Mouse (Mus musculus): Measurements from ENCODE around the gene Skida1.
"Not testable (repeated sequence)": the region's sequence is repeated elsewhere in the genome, so short reads cannot be mapped to it uniquely, and the experiment has no call there.

Gene Skida1

DNA sequence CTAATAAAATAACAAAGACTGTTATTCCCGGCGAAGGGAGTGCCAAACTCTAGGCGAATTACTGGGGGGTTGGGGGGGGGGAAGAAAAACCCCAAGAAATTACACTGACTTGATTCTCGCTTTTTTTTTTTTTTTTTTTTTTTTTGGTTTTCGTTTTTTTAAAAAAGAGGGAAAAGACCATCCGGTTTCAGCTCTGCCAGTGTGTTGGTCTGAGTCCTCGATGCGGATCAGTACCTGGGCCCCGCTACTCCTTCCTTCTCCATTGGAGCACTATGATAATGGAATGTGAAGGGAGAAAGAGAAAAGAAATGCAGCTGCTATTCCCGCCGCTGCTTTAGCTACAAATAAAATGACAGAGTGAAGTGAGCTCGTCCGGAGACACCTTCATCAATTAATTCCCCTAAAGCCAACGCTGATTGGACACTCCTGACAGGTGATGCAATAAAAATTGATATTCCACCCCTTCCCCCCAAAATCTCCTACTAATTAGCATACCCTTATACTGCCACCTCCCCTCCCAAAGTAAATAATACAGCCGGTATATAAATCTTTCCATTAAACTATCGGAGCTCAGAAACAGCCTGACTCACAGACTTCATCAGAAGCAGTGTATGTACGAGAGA is at the start of gene Skida1:
Gene Skida1, minus strand, starts transcription at position 599 of the 623 bp plus-strand sequence.
- no peak for DNase-seq (ENCODE audit: low spot score)

DNA sequence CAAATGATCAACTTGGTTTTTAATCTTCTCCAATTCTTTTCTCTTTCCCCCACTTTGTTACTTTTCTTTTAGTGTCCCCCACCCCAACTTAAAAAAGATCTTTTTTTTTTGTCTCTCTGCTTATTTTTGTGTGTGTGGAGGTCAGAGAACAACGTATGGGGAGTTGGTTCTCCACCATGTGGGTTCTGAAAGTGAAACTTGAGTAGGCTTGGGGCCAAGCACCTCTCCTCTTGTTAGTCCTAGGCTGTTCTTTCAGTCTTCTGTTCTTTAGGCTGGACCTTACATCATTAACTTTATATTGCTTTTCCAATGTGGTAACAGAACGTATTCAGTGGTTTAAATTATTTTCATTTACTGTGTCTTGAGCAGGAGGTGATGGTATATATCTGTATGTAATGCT is 47.0 kb upstream of the Skida1 start:
- DNase-seq (ENCODE audit: low spot score): no peak

DNA sequence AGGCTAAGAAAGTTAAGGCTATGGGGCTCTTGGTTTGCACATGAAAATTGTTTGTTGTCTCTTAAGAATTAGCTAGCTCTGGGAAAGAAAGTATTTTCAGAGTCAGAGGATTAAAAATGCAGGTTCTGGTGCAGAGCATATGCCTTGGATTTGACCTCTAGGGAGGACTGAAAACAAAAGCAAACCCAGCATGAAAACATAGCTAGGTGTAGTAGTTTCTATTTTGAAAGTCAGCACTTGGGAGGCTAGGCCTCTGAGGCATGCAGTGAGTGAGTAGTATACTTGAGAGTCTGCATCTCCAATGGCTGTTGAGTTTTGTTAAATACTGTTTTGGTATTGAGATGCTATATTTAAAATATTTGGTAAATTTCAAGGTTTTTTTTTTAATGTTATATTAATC is 45.5 kb upstream of the Skida1 start:
- no peak for DNase-seq (ENCODE audit: low spot score)

DNA sequence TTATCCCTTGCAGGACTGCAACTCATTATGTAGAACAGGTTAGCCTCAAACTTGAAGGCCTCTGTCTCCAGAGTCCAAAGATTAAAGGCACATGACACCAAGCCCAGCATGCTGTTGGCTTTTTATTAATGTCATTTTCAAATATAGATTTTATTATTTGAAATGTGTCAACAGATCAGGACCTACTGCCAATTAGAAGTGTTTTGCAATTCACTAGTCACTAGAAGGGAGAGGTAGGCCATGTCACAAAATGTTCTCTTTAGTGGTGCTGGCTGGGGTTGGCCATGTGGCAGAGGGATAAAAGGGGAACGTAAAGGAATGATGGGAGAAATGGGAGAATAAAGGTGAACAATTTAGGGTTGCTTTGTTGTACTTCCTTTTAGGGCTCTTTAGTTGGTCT is 45.0 kb upstream of the Skida1 start:
- no peak for DNase-seq (ENCODE audit: low spot score)

DNA sequence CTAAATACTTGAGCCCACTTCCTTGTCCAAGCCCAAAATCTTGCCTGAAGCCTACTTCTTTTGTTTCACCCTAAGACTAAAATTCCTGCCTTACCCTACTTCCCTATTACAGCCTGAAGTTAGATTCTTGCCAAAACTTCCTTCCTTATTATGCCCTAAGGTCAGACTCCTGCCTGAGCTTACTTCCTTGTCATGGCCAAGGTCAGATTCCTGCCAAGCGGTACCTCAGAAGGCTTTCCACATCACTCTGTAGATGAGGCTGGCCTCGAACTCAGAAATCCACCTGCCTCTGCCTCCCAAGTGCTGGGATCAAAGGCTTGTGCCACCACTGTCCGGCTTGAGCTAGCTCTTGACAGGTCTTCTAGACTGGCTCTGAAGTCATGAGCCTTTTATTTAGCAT is 38.8 kb upstream of the Skida1 start:
- not testable (repeated sequence) for DNase-seq (ENCODE audit: low spot score)

DNA sequence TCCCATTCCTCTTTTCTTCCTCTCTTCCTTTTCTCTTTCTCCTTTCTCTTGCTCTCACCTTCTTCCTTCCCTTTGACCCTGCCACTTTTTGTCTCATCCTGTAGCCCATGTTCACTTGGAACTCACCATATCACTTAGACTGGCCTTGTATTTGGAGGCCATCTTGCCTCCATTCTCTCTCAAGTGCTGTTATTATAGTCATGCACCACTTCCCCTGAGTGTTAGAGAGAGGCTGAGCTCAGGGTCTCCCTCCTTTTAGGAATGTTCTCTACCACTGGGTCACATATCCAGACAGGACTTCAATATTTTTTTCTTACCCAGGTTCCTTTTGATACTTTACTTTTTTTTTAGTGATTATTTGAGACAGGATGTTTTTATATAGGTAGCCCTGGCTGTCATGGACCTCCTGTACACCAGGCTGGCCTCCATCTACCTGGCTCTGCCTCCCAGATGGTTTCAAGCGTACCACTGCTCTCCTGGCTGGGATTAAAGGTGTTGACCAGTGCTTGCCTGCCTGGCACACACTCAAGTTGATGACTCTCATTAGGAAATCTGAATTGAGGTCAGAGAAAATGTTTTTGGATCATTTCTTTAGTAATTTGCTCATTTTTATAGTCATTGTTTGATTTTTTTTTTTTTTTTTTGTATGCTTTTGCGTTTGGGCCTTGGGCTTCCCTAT is 31.5 kb upstream of the Skida1 start:
- no peak for DNase-seq (ENCODE audit: low spot score)

DNA sequence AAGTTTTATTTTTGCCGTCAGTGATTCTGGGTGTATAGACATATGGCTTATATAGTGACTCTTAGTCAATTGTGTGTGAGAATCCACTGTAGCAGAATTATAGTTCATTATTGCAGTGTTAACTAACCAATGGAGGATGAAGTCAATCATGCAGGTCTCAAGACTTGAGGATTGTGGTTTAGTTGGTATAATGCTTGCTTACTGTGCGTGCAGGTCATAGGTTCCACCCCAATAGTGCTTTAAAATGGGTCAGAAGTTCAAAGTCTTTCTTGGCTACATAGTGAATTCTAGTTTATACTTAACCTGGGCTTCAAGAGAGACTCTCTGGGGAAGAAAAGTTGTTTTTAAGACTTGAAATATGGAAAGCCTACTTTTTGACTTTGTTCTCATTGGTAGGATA is 23.1 kb upstream of the Skida1 start:
- DNase-seq (ENCODE audit: low spot score): no peak

DNA sequence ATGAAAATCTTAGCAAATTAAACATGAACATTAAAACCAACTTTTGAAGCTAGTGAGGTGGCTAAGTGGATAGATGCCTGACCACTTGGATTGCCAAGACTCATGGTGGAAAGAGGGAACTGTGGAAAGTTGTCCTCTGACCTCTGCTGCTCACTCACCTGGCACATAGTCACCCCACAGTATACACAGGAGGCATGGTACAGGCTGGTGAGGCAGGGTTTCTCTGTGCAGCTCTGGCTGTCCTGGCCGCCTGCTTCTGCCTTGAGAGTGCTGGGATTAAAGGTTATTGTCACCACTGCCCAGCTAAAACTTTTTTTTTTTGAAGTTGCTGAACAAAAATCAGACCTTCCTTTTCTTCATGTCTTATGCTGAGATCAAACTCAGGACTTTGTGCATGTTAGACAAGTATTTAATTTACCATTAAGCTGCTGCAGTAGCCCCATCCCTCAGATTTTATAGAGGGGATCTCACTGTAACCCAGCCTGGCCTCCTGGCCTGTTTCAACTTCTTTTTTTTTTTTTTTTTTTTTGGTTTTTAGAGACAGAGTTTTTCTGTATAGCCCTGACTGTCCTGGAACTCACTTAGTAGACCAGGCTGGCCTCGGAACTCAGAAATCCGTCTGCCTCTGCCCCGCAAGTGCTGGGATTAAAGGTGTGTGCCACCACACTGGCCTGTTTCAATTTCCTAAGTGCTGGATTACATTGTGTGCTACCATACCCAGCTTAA is 19.4 kb upstream of the Skida1 start:
- no peak for DNase-seq (ENCODE audit: low spot score)

DNA sequence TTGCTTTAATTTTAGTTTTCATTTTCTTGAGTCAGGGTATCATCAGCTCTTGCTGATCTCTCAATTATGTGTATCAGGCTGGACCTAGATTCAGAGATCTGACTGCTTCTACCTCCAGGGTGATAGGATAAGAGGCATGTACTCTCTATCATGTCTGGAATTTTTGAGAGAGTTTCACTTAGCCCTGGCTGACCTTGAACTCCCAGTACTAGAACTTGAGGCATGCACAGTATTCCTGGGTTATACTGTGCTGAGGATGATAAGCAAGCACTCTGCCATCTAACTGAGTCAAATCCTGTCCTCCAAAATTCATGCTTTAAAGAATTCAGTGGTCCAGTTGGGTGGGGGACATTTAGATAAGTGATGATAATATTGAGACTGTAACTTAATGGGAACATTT is 17.6 kb upstream of the Skida1 start:
- no peak for DNase-seq (ENCODE audit: low spot score)

DNA sequence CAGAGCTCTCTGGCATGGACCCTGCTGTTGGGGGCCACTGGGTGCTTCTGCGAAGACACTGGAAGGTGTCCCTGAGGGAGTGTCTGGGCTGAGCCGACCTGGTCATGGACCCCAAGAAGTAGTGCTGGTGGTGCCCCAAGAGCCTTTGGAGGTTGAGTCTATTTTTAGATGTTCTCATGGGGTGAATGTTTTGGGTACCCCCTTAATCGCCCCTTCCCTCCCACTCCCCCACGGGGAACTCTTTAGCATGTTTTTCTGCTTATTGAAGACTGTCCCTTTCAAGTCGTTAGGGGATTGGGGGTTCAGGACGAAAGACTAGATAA is 16.8 kb upstream of the Skida1 start:
- DNase-seq (ENCODE audit: low spot score): no peak

DNA sequence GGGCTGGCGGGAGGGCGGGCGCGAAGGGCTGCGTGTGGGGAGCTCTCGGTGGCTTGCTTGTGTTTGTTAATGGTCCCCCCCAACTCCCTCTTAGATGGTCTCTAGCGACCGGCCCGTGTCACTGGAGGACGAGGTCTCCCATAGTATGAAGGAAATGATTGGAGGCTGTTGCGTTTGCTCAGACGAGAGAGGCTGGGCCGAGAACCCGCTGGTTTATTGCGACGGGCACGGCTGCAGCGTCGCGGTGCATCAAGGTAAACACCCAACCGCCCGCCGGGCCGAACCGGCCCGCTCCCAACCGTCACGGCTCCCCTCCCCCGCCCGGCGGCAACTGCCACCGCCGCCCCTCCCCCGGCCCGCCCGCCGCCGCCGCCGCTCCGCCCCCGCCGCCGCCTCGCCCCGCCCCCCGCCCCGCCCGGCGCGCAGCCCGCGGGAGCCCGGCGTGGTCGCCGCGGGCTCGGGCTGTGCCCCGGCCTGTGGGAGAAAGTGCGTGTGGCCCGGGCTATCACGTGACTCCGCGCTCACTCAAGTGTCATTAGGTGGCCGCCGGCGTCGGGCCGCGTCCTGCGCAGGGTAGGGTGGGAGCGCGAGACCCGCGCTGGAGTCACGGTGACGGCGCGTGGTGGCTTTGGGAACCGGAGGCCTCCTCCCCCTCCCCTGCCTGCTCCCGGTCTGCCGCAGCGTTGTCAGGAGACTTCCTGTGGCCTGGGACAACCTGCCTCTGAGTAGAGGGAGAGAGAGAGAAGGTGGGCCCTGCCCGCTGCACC is 16.3 kb upstream of the Skida1 start:
- DNase-seq (ENCODE audit: low spot score): peak; percentile 44

DNA sequence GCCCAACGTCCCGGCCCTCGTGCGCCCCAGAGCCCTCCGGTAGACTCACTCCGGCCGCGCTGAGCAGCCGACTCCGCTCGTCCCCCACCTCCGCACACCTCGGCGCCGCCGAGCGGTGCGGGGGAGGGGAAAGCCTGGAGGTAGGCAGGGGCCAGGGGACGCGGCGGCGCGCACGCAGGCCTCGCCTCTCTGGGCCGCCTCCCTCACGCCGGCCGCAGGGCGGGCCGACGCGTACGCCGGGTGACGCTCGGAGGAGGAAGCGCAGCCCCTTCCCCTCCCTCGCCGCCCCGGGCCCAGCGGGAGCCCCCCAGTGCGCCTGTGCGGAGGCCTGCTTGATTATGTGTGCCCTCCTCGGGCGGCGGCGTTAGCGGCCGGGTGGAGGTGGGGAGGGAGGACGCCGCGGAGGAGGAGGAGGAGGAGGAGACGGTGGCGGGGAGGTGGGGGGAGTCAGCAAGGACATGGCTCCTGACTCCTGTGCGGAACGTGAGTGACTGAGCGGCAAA is 15.6 kb upstream of the Skida1 start:
- DNase-seq (ENCODE audit: low spot score): peak; percentile 60

DNA sequence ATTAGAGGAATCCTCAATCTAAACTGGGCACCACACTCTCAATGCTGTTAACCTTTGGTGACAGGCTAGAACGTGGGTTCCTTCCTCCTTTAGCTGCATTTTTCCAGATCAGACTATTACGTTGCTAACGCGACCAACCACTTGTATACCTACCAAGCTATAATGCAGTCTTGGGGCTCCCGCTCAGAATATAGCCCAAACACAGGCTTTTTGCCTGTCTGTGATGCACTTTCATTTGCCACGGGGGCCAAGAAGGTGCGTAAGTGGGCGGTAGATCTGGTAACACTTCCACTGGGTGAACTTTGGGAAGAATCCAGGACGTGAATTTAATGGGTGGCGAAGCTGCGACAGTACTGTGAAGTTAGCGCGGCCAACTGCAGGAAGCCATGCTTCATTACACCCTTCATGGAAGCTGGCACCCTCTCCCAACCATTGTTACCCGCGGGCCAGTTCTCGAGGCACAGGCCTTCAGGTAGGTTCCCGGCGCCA is 15.0 kb upstream of the Skida1 start:
- DNase-seq (ENCODE audit: low spot score): no peak

DNA sequence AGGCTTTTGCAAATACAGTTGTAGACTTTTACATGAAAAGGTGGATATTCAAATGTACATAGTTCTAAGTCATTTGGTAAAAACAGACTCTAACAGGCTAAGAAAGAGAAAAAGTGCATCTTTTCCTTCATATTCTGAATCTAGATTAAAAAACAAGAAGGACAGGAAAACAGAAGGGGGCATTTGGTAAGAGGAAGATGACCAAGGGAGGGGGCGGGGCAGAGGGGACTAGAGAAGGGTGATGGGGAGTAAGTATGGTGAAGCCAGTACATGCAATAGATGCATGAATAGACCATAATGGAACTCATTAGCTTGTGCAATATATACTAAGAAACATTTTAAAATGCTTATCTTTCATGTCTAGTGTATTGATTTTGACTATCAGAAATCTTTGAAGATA is 11.5 kb upstream of the Skida1 start:
- DNase-seq (ENCODE audit: low spot score): no peak

DNA sequence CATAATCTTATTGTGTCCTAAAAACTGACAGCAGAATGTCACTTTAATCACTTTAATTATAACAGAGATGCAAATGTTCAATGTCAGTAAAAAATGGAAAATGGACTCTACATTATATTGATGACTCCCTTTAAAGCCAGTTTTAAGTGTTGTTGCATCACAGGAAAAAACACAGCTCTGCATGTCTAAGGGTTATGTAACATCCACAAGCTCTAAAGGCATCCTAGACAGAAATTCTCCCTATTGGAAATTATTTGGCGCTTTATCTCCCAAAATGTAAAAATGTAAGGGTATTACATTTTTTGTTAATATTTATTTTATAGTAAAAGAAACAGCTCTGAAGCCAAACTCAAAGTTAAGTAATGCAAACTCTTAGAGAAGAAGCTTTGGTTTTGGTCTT is 11.0 kb upstream of the Skida1 start:
- no peak for DNase-seq (ENCODE audit: low spot score)

DNA sequence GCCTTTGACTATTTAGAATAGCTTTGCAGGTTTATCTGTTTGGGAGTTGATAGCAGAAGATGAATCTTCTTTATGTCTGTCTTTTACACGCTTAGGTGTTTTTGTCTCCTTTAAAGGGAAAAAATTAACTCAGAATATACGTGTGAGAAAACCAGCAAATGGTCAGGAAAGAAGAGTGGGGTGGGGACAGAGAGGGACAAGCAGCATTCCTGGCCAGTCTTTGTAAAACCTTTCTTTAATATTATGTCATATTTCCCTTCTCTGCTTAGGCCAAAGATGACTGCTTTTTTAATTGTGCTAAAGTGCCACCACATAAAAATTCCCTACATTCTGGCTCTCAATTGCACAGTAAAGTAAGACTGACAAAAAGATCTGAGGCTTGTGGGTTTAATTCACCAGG is 10.2 kb upstream of the Skida1 start:
- DNase-seq (ENCODE audit: low spot score): no peak

DNA sequence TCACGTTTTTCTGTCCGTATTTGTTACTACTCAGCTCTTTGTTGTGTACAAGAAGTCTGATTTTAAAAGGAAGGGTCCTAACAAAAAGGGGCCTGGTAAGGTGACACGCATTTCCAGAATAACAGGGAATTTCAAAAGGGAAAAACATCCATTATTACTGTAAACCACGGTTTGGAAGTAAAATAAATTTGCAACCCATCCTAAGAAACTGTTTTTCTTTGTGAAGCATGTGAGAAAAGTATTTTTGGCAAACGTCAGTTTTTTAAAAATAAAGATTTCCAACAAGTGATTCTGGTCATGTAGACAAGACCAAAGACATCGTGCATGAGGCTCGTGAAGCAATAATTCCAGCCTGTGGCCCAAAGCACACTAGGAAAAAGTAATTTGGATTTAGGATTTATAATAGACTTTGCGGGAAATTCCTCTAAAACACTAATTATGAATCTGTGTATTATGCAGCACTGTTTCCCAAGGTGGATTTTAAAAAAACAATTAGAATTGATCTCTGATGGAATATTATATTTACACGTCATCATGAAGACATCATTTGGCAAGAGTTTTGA is 9.4 kb upstream of the Skida1 start:
- no peak for DNase-seq (ENCODE audit: low spot score)

DNA sequence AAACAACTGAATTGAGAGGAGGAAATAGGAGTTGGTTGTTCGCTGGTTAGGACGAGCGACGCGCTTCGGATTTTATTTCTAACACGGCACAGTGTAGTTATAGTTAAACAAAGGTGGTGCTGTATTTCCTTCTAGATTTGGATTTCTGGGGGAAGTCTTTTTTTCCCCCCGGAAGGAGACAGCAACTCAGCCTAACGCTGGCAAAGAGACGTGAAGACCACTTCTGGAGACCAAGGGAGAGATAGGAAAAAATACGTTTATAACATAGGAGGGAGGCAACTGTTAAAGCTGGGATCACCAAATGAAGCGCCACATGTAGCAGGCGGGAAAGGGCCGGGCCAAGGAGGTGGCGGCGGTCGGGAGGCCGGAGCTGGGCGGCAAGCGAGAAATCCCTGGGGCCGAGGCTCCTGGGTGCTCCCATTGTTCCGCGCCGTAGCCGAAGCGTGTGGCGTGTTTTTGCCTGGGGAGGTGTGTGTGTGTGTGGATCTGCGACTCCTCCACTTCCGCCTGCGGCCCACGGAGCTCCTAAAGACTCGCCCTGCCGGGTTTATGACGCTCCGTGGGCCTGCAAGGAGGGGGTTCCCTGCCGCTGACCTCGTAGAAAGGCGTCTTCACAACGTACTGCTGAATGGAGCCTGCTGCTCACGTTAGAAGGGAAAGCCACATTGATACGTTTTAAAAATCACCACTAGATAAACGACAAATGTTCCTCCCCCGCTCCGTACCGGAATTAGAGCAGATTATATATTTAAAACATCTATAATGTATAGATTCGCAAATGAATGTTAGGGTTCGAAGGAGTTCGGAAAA is 8.7 kb upstream of the Skida1 start:
- DNase-seq (ENCODE audit: low spot score): no peak

DNA sequence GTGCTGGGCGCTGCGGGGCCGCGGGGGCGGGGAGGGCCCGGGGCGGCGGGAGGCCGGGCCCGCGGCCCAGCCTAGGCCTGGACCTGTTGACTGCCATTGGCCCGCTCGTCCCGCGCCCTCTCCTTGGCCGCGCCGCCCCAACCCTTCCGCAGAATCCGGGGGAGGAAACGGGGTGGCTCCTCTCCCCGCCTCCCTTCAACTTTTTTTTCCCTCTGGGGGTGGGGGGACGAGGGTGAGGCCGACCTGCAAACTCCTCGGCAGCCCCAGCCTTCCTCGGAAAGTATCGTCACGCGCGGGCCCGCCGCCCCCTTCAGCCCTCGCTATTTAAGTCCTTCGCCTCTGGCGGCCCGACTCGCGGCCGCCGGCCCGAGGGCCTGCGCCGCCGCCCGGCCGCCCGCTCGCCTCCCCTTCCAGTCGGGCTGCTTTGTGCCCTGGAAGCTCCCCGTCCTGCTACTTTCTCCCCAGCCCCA is 8.0 kb upstream of the Skida1 start:
- DNase-seq (ENCODE audit: low spot score): peak; percentile 88

DNA sequence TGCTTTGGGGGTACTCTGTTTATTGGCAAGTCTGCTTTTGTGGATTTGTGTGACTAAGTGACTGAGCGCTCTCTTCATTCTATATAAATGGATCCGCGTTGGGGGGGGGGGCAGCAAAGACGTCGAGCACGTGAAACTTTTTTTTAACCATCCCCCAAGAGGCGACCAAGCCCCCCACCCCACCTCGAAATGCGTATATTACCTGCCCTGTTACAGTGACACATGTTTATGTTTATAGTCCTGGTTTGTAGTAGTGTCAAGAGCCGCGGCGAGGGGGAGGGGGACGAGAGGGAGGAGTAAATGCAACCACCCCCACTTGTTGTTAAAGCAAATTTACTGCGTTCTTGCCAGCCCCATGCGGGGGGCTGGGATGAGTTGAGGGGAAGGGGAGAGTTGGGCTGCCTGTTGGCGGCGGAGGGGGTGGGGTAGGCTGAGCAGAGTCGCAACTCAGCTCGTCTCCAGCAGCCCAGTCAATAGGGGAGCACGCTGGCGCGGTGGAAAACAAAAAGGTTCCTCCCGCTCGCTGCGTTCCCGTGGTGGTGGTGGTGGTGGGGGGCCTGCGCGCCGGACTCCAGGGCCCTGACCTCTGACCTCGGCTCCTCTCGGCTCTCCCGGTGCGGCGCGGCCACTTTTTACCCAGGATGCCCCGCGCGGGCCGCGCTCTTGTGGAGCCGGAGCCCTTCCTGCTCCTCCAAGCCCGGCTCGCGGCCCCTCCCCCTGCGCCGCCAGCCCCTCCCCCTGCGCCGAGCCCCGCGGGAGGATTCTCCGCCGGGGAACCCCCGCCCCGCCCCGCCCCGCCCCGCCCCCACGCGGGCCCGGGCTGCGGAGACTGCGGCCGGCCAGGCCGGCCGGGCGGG is 7.3 kb upstream of the Skida1 start:
- peak; percentile 84 for DNase-seq (ENCODE audit: low spot score)
